Comparison of ENCODE assay signal across 7 mouse cellular contexts in the genomic region with DNA sequence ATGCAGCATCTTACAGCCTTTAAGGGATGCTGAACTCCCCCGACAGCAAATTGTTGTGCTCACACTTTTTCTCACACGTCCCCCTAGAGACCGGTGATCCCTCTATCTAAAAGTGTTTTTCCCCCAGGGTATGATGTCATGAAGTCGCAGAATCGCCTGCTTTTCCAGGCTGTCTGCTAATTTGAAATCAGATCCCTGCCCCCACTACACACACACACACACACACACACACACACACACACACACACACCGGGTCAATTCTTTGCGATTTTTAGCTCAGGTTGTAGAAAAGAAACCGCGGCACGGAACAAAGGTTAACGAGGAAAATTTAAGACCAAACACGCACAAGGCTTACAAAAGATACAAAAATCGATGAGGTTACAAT. TPM values are rescaled to one million over a fixed set of nuclear protein-coding genes. Genes with fewer than 3 reads are reported as not detected.
A peak's percentile ranks its signal among the peaks of the same experiment; 100 is the strongest.
DNase-seq lines count a peak whose midpoint lies in the region; ATAC-seq and TF ChIP-seq lines count a peak whose summit lies in the region.

No protein-coding gene starts in this region.

- DNase-seq in lung, postnatal 10 days, result no peak
- DNase-seq in limb, embryonic 11.5 days (ENCODE audit: low spot score), result no peak
- no peak for DNase-seq in gastrocnemius, postnatal 36 days
- no peak for DNase-seq in gastrocnemius, postnatal 4 days (ENCODE audit: low spot score in 2 of 2)

- H3K36me3 ChIP-seq in lung, embryonic 16.5 days (ENCODE audit: control insufficient read depth, insufficient read depth, low read length), result no peaks in the 10 kb centered on the region
- H3K36me3 ChIP-seq in forebrain, embryonic 12.5 days (replicated peaks), result no peaks in the 10 kb centered on the region
- H3K36me3 ChIP-seq in limb, embryonic 11.5 days (ENCODE audit: control insufficient read depth, insufficient read depth, low read length), result no peaks in the 10 kb centered on the region

- H3K9me3 ChIP-seq in lung, embryonic 16.5 days (ENCODE audit: control insufficient read depth, low read length), result no peaks in the 10 kb centered on the region
- H3K9me3 ChIP-seq in forebrain, embryonic 12.5 days, result no peaks in the 10 kb centered on the region
- H3K9me3 ChIP-seq in limb, embryonic 11.5 days (ENCODE audit: control insufficient read depth, low read length), result no peaks in the 10 kb centered on the region

- H3K27me3 ChIP-seq in lung, embryonic 16.5 days (ENCODE audit: control insufficient read depth, insufficient read depth, low read depth, low read length), result peaks cover 14% of the 10 kb centered on the region
- H3K27me3 ChIP-seq in forebrain, embryonic 12.5 days, result peaks cover 10% of the 10 kb centered on the region
- 0 out of 2 replicates have a peak, but pooled peaks cover 4% of the 10 kb centered on the region for H3K27me3 ChIP-seq in limb, embryonic 11.5 days (ENCODE audit: control insufficient read depth, insufficient read depth, low read length)

- no peak for ATAC-seq in lung, embryonic 16.5 days (ENCODE audit: low read depth)
- ATAC-seq in forebrain, embryonic 12.5 days (ENCODE audit: low FRiP score), result no peak
- peak; percentile 28; the same call in 1 of the 2 replicates for ATAC-seq in limb, embryonic 11.5 days (ENCODE audit: insufficient number of reproducible peaks, low FRiP score, low TSS enrichment, low read depth)

- H3K27ac ChIP-seq in lung, embryonic 16.5 days (ENCODE audit: low read length), result no peak overlapping the region
- H3K27ac ChIP-seq in forebrain, embryonic 12.5 days, result no peak overlapping the region
- no peak overlapping the region for H3K27ac ChIP-seq in limb, embryonic 11.5 days (replicated peaks; ENCODE audit: low read depth, low read length)
- H3K27ac ChIP-seq in olfactory bulb, adult 2 months (ENCODE audit: insufficient read depth, low read depth, low read length), result peak overlapping the region; percentile 69; the same call in 1 of the 2 replicates

- 5% methylated on average over 13 of the region's 13 CpGs for WGBS in lung, embryonic 16.5 days
- 2% methylated on average over 13 of the region's 13 CpGs for WGBS in forebrain, embryonic 12.5 days
- WGBS in limb, embryonic 11.5 days, result 4% methylated on average over 13 of the region's 13 CpGs
- under 1% methylated on average over 13 of the region's 13 CpGs for WGBS in olfactory bulb, adult 2 months

- peak overlapping the region; percentile 71 for H3K4me3 ChIP-seq in lung, embryonic 16.5 days (ENCODE audit: low read length)
- H3K4me3 ChIP-seq in forebrain, embryonic 12.5 days (replicated peaks), result peak overlapping the region; percentile 80
- H3K4me3 ChIP-seq in limb, embryonic 11.5 days (ENCODE audit: low read depth, low read length), result peak overlapping the region; percentile 74
- peak overlapping the region; percentile 59 for H3K4me3 ChIP-seq in olfactory bulb, adult 2 months (ENCODE audit: insufficient read depth, low read depth, low read length)

- peak overlapping the region; percentile 100 for H3K4me2 ChIP-seq in lung, embryonic 16.5 days (ENCODE audit: low read depth, low read length)
- peak overlapping the region; percentile 87 for H3K4me2 ChIP-seq in forebrain, embryonic 12.5 days
- H3K4me2 ChIP-seq in limb, embryonic 11.5 days (ENCODE audit: low read depth, severe bottlenecking), result peak overlapping the region; percentile 98

- intact Hi-C loops in gastrocnemius, postnatal 36 days (cut with DNase I), result no loop called here

- TF ChIP-seq POLR2A in olfactory bulb, adult 2 months (IDR thresholded peaks at IDR 0.05; ENCODE audit: insufficient read depth, low read depth, low read length), result no peak

- H3K4me1 ChIP-seq in lung, embryonic 16.5 days (replicated peaks; ENCODE audit: control insufficient read depth, insufficient read depth, low read length), result 0 out of 2 replicates have a peak, but pooled peaks cover 5% of the 10 kb centered on the region
- H3K4me1 ChIP-seq in forebrain, embryonic 12.5 days, result peaks cover 13% of the 10 kb centered on the region
- H3K4me1 ChIP-seq in limb, embryonic 11.5 days (ENCODE audit: control insufficient read depth, insufficient read depth, low read length), result no peaks in the 10 kb centered on the region
- peaks cover 7% of the 10 kb centered on the region for H3K4me1 ChIP-seq in olfactory bulb, adult 2 months (ENCODE audit: control insufficient read depth, insufficient read depth, low read length)

- no peak for TF ChIP-seq CTCF in olfactory bulb, adult 2 months (IDR thresholded peaks at IDR 0.05; ENCODE audit: insufficient read depth, low read depth, low read length)

- H3K9ac ChIP-seq in lung, embryonic 16.5 days (ENCODE audit: low read length), result peak overlapping the region; percentile 72; the same call in 1 of the 2 replicates
- H3K9ac ChIP-seq in forebrain, embryonic 12.5 days, result 0 out of 2 replicates have a peak overlapping the region, but pooled peaks have one; percentile 88
- peak overlapping the region; percentile 67; the same call in 1 of the 2 replicates for H3K9ac ChIP-seq in limb, embryonic 11.5 days (ENCODE audit: low read length)

RNA-seq across cellular contexts. Expression of a gene that starts 0.7 kb away (rescaled TPM):
- polyA plus RNA-seq in lung, embryonic 16.5 days (2015; fragmentation: Nextera tagmentation; extraction: Ambion mirVana), result 2.2 and 3.1 TPM in 2 replicates
- 19.4 and 21.0 TPM in 2 replicates for polyA plus RNA-seq in forebrain, embryonic 12.5 days (2016; fragmentation: Nextera tagmentation; extraction: Ambion mirVana)
- polyA plus RNA-seq in limb, embryonic 11.5 days (2014; fragmentation: Nextera tagmentation; extraction: Ambion mirVana), result 6.5 and 6.6 TPM in 2 replicates
- polyA plus RNA-seq in olfactory bulb, adult 2 months (2012; ENCODE audit: insufficient read depth, insufficient read length, low replicate concordance, missing spikeins), result not detected in 2 replicates
- total RNA-seq in gastrocnemius, postnatal 36 days (2021), result 1 to 10 TPM; 2.6 to 2.7 TPM
- 1 to 10 TPM; 7.1 to 8.7 TPM for total RNA-seq in gastrocnemius, postnatal 4 days (2021)

RNA-seq across cellular contexts. Expression of a gene that starts 36.7 kb away (rescaled TPM):
- polyA plus RNA-seq in lung, embryonic 16.5 days (2015; fragmentation: Nextera tagmentation; extraction: Ambion mirVana), result not detected in 2 replicates
- 0.09 TPM in 1 of 2 replicates, not detected in the other for polyA plus RNA-seq in forebrain, embryonic 12.5 days (2016; fragmentation: Nextera tagmentation; extraction: Ambion mirVana)
- polyA plus RNA-seq in limb, embryonic 11.5 days (2014; fragmentation: Nextera tagmentation; extraction: Ambion mirVana), result not detected in 2 replicates
- polyA plus RNA-seq in olfactory bulb, adult 2 months (2012; ENCODE audit: insufficient read depth, insufficient read length, low replicate concordance, missing spikeins), result not detected in 2 replicates
- not detected for total RNA-seq in gastrocnemius, postnatal 36 days (2021)
- not detected for total RNA-seq in gastrocnemius, postnatal 4 days (2021)

RNA-seq across cellular contexts. Expression of a gene that starts 57.9 kb away (rescaled TPM):
- 9.7 and 10.2 TPM in 2 replicates for polyA plus RNA-seq in lung, embryonic 16.5 days (2015; fragmentation: Nextera tagmentation; extraction: Ambion mirVana)
- 19.1 and 20.2 TPM in 2 replicates for polyA plus RNA-seq in forebrain, embryonic 12.5 days (2016; fragmentation: Nextera tagmentation; extraction: Ambion mirVana)
- 15.4 and 16.3 TPM in 2 replicates for polyA plus RNA-seq in limb, embryonic 11.5 days (2014; fragmentation: Nextera tagmentation; extraction: Ambion mirVana)
- polyA plus RNA-seq in olfactory bulb, adult 2 months (2012; ENCODE audit: insufficient read depth, insufficient read length, low replicate concordance, missing spikeins), result not detected in 2 replicates
- 100 to 1,000 TPM; 113 to 142 TPM for total RNA-seq in gastrocnemius, postnatal 36 days (2021)
- total RNA-seq in gastrocnemius, postnatal 4 days (2021), result 10 to 100 TPM; 18.5 to 24.5 TPM

Comparison
In these comparisons a context has a peak if more than half of its experiments do, and no peak if none do; other contexts are left out.
1. RNA of a gene that starts 57.9 kb away (polyA plus RNA-seq): 19.1 to 20.2 TPM in forebrain, embryonic 12.5 days, 15.4 to 16.3 TPM in limb, embryonic 11.5 days and 9.7 to 10.2 TPM in lung, embryonic 16.5 days; not detected in olfactory bulb, adult 2 months; every median in the first group is over 10 times any median in the second.
2. Peak in every context shown above with its lines, with median percentiles within 50 percentile points of each other: H3K4me2 ChIP-seq, H3K4me3 ChIP-seq and H3K9ac ChIP-seq.